Mouse (Mus musculus): Measurements from ENCODE around the gene Cbx8.

DNA sequence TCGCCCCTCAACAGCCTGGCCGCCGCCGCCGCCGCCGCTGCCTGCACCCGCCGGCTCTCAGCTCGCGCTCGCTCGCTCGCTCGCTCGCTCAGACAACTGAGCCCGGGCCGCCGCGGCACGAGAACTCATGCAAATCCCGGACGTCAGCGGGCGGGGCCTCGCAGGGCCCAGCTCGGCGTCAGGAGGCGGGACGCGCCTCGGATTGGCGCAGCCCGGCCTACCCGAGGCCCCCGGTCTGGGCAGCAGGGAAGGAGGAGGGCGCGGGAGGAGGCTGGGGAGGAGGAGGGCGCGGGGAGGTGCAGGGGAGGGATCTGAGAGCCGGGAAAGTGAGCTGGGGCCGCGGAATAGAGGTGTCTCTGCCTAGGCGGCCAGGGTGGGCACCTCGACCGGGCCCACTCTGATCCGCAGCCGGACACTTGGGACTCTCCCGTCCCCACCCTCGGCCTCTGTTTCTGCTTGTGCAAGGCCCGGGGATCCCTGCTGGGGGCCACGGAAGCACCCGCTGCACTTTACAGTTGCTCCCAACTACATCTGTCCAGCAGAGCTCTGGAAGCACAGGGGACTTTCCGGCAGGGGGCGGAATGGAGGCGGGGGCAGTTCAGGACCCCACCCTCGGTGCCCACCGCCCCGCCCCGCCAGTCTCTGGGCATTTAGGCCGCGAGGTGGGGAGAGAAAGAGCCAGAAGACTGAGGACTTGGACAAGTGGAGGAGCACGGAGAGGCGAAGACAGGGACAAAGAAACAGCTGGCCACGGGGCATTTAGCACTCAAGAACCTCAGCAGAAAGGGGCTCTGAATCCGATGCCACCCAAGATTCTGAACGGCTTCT is 45.6 kb upstream of the Cbx8 start, which contains the start of gene Cbx4:
- TF ChIP-seq POLR2A (IDR thresholded peaks at IDR 0.05; ENCODE audit: borderline replicate concordance, low read depth, low read length) (no peak), CTCF (IDR thresholded peaks at IDR 0.05; ENCODE audit: low read depth, low read length) (no peak)

Data from bone marrow macrophage, adult 2 months (primary cell).